Mouse (Mus musculus) cerebellum, postnatal 14 days (tissue): Measurements from ENCODE around the gene Cacnb4.
A peak's percentile ranks its signal among the peaks of the same experiment; 100 is the strongest.

Source experiments
- DNase-seq, 2 experiments: peaks; one replicate each; pipeline ENCODE4 v3.0.0; 2021; ENCODE audit warnings: mixed read lengths in 2 of 2

Cacnb4 gene

DNA sequence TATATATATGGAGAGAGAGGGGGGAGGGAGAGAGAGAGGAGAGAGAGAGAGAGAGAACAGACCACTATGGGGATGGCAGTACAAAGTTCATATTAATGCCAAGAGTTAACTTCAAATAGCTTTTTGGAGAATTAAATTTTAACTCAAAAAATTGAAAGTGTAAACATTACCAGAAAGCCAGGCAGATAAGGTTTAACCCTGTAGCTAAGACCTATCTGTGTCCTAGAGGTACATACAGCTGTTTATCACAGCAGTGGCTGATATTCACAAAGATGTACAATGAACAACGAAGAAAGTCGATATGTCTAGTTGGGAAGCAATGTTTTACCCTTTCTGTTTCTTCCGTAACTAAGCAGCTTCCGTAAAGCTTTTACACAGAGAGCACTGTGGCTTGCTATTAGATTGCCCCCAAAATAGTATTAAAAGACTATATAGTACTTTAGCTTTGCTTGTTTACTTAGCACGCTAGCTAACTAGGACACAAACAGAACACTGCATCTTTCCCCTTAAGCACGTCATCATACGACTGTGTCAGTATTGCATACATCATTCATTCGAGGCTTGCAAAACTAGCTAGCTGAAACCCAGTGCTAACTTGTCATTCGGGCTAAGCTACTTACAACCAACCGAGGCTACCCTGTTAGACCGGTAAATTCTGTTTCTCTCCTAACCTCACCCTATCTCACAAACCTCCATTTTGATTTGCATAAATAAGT, 72.5 kb downstream of the Cacnb4 start:
- DNase-seq: no peak

DNA sequence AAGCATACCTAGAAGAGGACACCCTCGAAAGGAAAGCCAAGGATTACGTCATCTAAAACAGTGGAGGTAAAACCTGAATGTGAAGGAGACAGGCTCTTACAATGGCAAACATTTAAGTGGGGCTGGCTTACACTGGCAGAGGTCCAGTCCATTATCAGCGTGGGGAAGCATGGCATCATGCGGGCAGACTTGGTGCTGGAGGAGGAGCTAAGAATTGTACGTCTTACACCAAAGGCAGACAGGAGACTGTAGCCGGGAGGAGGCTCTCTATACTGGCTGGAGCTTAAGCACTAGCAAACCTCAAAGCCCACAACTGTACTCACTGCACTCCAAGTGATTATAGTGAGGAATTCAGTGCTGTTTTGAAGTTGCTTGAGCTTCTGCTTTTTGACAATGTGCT, 73.2 kb downstream of the Cacnb4 start:
- DNase-seq: no peak

DNA sequence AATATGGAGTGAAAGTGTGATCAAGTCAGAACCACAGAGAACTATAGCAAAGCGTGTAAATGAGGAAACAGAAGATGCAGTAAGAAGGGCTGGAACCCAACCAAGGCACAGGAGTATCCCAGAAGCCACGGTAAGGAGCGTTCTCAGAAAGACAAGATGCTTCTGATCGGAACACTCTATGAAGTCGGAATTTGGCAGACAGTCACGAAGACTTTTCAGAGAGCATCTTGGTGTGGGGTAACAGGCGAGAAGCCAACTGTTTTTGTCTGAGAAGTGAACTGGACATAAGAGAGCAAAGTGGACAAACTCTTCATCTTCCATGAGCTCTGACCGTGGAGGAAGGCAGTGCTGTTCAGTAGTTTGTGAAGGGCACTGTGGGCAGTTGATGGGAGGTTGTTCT, 73.7 kb downstream of the Cacnb4 start:
- no peak for DNase-seq

DNA sequence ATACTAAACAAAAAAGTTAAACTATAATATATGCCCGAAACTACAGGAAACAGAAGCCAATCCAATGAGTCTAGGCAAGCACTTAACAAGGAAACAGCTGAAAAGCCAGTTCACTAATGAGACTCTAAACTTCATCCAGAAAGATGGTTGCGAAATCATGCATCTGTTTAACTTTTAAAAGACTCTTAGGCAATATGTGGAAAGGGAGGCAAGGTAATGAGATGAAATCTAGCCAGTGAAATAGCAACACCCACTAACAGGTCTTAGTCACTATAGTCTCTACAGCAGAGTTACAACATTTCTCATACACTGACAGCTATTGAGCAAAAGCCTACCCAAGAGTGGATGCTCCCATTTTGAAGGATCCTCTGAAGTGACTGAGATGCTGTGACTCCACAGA, 74.4 kb downstream of the Cacnb4 start:
- DNase-seq: no peak

DNA sequence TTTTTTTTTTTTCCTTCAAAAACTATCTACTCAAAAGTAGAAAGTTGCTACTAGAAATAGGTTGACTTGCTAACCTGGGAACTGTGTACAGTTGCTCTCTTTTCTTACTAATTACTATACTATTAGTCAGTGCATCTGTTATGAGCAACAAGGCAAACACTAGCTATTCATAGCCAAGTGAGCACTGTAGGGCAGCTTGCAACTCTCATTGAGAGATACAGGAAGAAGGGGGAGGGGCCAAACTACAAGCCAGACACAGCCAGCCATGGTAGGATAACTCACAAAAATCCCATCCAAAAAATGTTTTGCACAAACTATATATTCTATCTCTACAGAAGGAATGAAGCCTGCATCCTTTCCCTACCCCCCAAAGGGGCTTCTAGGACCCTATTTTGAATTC, 79.1 kb downstream of the Cacnb4 start:
- DNase-seq: no peak

DNA sequence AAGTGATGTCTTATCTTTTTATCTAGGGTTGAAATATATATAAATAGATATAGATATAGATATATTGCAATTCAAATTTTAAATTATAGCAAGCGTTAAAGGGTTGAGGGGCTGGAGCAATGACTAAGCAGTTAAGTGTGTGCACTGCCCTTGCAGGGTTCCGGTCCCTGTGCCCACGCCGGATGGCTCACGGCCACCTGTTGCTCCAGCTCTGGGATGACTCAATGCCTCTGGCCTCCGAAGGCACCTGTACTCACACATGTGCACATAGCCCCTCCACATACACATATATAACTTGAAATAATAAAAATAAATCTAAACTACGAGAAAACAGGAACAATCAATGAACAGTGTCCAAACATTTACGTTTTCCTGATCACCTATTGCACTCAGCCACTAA, 82.8 kb downstream of the Cacnb4 start:
- no peak for DNase-seq

DNA sequence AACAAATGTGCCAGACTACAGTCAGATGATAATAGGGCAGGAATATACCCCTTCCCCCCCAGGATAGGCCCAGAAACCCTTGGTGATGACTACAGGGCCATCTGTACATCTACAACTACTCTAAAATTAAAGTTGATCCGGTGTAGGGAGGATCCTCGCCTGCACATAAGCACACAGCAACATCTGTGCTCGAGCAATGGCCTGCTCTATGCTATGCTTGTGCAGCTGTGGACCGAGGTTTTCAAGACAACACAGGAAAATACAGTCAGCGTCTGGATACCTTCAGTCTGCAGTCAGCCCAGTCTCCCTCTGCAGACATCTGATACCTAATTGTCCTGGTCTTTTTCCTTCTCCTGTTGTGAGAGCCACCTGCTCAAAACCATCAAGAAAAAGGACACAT, 83.4 kb downstream of the Cacnb4 start:
- no peak for DNase-seq

DNA sequence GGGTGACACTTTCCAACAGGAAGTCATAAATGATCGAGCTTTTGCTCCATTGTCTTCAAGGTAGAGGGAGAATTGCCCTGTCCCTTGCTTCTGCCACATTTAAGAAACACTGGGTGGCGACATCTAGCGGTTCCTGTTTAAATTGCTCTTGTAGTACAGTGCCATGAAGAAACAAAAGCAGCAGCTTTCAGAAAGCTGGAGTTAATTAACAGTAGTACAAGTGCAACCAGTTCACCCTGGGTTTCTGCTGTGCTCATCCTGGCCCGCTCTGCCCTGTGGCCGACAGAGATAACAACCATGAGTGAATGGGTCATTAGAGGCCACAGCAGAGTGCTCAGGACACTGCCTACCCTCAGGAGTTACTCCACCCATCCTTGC, 85.7 kb downstream of the Cacnb4 start:
- peak; percentile 90 to 91 for DNase-seq

DNA sequence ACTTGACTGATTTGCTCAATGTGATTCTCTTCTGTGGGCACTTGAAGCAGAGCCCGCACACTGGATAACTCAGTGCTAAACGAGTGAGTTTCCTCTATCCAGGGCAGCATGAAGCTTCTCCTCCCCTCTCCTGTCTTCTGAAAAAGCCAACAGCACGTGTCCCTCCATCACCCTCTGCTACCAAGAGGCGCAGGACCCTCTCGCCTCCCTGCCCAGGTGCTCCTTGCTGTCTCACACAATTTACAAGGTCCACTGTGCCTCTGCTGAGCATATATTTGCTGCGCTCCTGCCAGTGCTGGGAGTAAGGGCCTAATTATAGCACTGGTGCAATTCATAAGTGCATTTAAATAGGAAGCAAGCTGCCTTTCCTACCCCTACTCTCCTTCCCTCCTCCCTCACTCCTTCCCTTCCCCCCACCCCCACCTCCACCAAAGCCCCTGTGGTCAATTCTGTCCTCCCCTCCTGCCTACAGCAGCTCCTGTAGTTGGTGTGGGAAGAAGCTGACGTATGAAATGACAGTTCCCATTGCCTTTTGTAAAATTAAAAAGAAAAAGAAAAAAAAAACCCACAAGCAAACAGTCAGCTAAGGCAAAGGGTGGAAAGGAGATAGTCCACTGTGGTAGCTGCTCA, 86.2 kb downstream of the Cacnb4 start:
- DNase-seq: peak in 1 of 2 experiments; percentile 26

DNA sequence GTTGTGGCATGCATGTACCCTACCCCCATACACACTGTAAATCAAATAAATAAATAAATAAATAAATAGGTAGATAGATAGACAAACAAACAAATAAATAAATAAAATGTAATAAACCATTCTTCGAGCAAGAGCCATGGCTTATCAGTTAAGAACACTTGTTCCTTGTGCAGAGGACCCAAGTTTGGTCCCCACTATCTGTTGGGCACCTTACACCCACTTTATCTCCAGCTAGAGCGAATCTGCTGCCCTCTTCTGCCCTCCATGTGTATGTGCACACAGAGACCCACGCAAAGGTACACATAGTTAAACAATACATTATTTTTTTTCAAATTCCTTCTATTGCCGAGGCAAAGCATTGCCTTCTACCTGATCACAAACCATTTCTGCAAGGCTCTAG, 87.1 kb downstream of the Cacnb4 start:
- DNase-seq: no peak

DNA sequence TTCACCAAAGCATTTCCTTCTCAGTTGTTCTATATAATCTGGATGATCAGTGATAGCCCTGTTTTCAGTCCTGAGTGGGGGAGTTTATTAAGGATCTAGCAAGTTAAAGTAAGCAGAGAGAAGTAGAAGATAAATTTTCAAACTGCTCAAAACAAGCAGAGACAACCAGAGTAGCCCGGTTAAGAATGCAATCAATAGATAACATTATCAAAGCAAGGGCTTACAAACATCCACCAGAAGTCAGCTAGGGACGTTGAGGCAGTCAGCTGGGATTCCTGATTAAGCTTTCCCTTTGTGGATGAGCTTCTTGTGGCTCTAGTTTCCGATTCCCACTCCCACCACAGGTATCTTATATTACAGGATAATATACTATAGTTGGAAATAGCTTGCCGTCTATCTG, 91.2 kb downstream of the Cacnb4 start:
- DNase-seq: no peak

DNA sequence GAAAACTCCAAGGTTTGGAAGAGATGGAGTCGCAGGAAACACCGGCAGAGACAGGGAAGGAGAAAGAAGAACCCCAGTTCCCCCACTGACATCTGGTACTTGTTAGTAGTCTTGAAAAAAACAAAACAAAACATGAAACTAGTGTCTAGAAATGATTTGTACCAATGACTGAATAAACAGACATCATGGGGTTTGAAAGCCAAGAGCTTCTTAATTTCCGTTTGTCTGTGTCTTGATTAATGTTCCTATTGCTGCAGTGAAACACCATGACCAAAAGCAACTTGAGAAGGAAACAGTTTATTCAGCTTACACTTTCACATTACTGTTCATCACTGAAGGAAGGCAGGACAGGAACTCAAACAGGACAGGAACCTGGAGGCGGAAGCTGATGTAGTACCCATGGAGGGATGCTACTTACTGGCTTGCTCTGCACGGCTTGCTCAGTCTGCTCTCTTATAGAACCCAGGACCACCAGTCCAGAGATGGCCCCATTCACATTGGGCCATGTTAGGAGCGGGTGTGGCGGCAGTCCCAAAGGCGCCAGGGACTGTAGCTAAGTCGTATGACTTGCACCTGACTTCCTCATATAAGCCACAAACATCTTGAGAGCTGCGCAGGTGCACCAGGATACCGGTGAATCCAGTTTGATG, 95.4 kb downstream of the Cacnb4 start:
- DNase-seq: no peak

DNA sequence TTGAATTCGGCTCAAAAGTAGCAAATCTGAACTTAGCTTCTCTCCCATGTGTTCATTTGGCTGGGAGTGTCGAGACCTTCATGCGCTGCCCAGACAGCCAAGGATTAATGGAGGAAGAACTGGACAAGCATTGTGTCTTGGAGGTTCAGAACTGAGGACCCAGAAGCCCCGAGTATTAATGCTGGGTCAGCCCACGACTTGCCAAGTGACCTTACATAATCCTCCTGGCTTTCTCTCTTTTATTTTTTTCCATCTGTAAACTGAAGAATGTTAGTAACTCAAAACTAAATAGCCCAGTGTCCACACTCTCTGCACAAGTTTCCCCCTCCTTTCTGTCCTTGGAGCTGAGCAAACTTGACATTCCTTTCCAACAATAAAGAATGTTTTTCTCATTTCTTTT, 95.9 kb downstream of the Cacnb4 start:
- no peak for DNase-seq

DNA sequence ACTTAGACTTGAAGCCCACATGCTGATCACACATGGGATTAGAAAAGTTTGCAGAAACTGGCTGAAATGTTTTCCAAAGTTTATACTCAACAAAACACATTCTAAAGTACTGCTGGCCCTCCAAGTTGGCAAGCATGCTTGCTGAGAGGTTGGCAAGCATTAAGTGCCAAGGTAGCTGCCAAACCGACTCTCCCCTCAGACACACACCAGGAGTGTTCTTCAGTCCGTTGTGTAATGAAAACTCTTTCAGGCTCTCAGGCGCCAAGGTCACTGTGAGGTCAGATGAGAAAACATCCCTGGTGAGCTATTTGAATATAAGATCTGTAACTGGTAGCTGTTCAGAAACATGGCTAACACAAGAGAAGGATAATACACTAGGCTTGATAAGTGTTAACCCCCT, 97.8 kb downstream of the Cacnb4 start:
- DNase-seq: peak; percentile 18 to 51

DNA sequence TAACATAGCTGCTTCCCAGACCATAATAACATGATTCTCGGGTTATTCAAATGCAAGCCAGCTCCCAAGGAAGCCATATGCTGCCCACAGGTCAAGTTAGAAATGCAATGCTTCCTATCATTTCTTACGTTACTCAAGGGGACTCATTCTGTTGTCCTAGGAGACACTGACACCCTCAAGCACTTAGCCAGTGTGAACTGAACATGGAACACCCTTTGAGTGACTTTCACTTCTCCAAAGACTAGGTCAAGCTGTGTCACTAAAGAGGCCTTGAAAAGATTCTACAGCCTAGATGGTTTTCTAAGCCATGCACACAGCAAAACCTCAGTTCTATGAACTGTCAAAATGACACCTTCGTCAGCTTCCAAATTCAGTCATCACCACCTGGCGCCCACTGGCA, 98.9 kb downstream of the Cacnb4 start:
- DNase-seq: no peak

DNA sequence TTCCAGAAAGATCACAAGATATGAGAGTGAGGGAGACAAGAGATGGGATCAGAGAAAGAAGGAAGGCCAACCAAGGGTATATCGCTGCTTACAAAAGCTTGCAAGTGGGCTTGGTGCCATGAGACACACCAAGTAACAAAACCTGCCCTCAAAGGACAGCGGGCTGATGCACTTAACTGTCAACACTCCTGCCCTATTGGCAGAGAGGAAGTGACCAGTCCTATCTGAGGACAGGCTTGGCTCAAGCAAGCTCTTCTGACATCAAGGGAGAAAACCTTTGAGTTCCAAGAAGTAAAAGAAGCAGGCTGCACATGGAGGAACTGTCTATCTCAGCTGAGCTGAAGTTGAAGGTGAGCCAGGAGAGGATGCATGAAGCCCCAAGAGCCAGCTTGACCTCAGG, 100.1 kb downstream of the Cacnb4 start:
- DNase-seq: no peak

DNA sequence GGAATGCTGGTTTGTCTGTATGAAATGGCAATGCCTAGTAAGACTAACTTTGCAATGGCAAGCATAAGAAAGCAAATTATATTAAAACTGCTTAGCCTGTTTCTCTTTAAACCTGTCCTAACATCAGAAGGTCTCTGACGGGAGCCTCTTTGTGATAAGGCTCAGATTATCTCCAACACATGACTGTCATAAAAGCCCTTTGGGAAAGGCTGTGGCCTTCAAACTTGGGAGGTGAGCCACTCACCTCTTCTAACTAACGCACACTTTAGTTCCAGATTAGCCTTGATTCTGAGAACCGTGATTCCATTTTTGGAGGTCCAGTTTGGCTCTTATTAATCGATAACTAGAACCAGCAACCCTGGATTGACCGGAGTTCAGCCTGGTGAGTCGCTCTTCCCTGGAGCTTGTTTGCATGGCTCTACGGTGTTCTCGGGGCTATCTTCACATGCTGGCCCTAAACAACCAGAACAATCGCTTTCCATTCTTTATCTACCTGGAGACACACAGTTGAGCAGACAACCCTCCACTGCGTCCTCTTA, 100.9 kb downstream of the Cacnb4 start:
- DNase-seq: no peak

DNA sequence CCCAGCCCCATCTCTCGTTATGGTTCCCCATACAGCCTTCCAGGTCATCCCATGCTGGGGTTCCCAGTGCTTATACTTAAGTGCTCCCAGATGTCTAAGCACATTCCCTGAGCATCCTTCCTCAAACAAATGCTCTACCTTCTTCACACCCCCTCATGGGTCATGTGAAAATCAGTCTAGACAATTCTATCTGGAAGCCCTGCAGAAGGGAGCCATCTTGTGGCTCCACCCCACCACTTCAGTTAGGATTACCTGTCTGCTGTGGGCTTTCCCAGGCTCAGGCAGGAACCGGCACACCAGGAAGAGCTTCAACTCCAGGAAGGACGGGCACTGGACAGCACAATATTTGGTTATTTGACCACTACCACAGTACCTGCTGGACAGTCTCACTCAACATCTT, 101.7 kb downstream of the Cacnb4 start:
- DNase-seq: peak in 1 of 2 experiments; percentile 29

DNA sequence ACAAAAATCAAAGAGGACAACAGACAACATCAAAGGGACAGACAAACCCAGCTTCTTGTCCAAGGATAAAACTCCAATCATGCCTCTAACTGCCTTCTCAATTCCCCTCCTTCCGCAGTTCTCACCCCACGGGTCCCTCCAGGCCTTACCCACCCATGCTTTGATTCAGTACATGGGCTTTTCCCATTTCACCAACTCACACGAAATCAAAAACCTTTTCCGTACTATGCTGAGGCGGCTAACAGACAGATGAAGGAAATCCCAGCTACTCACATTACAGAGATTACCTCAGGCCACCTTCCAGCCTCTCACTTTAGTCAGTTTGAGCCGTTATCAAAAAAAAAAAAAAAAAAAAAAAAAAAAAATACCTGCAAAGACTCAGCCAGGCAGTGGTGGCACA, 104.4 kb downstream of the Cacnb4 start:
- no peak for DNase-seq

DNA sequence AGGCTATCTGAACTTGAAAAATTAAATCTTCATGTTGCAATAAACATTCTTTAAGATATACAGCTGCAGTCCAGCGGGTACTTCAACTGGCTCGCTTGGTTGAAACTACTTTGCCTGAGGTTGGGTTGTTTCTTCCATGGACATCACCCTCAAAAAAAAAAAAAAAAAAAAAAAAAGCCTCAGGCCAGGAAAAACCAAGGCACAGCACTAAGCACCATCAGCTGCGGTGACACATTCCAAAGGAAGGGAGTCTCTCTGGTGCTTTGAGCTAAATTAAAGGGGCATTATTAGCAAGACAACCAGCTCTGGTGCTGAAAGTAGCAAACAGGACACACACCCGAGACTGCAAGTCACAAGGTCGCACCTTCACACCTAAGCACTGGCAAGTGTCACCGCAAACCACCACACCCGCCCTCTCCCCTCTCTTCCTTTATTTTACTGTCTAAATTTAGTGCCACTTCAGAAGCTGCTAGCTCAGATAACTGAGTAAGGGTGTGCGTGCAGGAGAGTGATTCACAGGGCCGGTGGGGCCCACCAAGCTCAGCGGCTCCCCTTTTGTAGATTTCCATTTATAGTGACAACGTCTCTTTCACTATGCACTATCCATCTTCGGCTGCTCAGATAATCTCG, 105.2 kb downstream of the Cacnb4 start:
- no peak for DNase-seq

DNA sequence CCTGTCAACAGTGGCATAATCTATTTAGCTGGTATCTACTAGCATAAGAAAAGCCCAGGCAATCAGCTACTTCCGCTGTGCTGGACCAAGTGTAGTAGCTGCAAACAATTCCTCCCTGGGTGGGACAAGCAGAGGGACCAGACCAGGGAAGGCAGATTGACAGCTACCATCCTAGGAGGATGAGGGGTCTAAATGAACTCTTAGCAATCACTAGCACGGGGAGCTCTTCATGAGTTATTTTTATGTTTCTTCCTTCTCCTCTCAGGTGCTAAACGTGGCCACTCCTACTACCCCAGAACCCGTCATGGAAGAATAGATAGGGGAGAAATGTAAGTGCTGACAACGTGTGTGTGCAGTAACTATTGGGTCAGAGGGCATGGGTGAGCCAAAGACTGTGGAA, 105.8 kb downstream of the Cacnb4 start:
- no peak for DNase-seq

DNA sequence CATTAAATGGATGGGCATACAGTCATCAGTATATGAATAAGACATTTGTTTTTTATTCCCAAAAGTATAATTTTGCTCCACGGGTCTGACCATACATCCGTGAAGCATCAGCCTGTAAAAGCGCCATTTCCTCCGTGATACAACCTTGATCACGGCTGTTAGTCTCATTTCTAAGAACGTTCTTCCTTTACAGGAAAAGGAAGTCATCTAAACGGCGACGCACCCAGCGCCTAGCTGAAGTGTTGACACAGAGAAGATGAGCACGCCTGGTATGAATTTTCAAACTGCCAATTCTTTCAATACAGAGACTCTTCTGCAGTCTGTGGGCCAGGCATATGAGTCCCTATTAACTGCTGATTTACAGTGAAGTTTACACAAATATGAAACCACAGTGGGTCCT, 106.5 kb downstream of the Cacnb4 start:
- DNase-seq: no peak

DNA sequence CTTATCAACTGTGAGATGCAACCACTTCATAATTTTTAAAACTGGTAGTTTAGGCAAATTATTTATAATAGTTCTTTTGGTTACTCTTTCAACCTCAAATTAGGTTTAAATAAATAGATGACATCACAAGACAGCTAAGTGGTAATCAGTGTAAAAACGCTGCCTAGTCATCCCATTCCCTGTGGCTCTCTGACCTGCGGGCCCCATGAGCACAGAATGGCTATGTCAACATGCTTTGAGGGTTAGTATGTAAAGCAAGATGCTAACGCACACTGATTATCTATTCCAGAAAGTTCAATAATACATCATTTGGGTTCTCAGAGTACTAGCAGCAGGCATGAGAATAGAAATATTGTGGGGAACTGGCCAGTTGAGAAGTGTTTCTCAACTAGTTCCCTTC, 108.5 kb downstream of the Cacnb4 start:
- DNase-seq: no peak

DNA sequence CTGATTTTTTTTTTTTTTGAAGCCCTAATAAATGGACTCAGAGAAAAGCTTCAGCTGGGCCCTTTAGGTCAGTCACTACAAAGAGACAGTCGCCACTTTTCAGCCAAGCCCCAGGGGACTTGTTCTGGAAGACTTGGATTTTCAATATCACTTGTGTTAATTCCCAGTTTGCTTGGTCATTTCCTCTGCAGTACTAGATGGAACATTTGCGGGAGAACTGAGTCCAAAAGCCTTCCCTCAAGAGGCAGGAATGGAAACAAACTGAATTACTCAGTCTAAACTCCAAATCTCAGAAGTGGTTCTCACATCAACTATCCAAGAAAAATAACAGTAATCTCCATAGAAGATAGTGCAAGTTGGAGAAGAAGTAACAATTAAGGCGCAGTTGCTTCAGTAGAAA, 109.2 kb downstream of the Cacnb4 start:
- no peak for DNase-seq
